Mouse (Mus musculus) telencephalon, adult 2 months (tissue): Measurements from ENCODE around the gene Cdr2l.

Source experiments
- DNase-seq: peaks from one replicate; pipeline ENCODE4 v3.0.0-alpha.2; 2011; ENCODE audit warnings: low read depth, low spot score

Cdr2l gene

GRCm38 (mm10) chr11:115406858-115407401 is 25.2 kb downstream of the Cdr2l start:
- no peak for DNase-seq

GRCm38 (mm10) chr11:115408266-115408920 is 26.7 kb downstream of the Cdr2l start:
- DNase-seq: no peak

GRCm38 (mm10) chr11:115409556-115409955 is 27.8 kb downstream of the Cdr2l start:
- no peak for DNase-seq

GRCm38 (mm10) chr11:115419531-115420237 is 38.0 kb downstream of the Cdr2l start, which contains the start of the genes Atp5h and Kctd2:
Gene Atp5h, minus strand, starts transcription at chr11:115419962.
Gene Kctd2, plus strand, starts transcription at chr11:115420128.
- peak; percentile 96 for DNase-seq

GRCm38 (mm10) chr11:115420336-115421190 is 38.8 kb downstream of the Cdr2l start:
- DNase-seq: no peak

- DNase-seq: no peak
These were observed 39.6 kb downstream of the Cdr2l start for GRCm38 (mm10) chr11:115421328-115421727.

GRCm38 (mm10) chr11:115421972-115422371 is 40.3 kb downstream of the Cdr2l start:
- no peak for DNase-seq

GRCm38 (mm10) chr11:115423091-115423490 is 41.4 kb downstream of the Cdr2l start:
- DNase-seq: no peak

- DNase-seq: no peak
These were observed 43.0 kb downstream of the Cdr2l start for GRCm38 (mm10) chr11:115424666-115425065.

- no peak for DNase-seq
These were observed 44.0 kb downstream of the Cdr2l start for GRCm38 (mm10) chr11:115425671-115426070.

- DNase-seq: peak; percentile 65
These were observed 46.0 kb downstream of the Cdr2l start for GRCm38 (mm10) chr11:115427482-115428331.

GRCm38 (mm10) chr11:115429307-115429706 is 47.6 kb downstream of the Cdr2l start:
- no peak for DNase-seq

GRCm38 (mm10) chr11:115430561-115430960 is 48.8 kb downstream of the Cdr2l start:
- DNase-seq: no peak

- DNase-seq: no peak
These were observed 51.1 kb downstream of the Cdr2l start for GRCm38 (mm10) chr11:115432814-115433213.

GRCm38 (mm10) chr11:115433342-115433741 is 51.6 kb downstream of the Cdr2l start:
- no peak for DNase-seq

GRCm38 (mm10) chr11:115435596-115436337 is 54.1 kb downstream of the Cdr2l start:
- DNase-seq: no peak

GRCm38 (mm10) chr11:115437571-115438122 is 55.9 kb downstream of the Cdr2l start:
- DNase-seq: no peak

- DNase-seq: no peak
These were observed 57.6 kb downstream of the Cdr2l start for GRCm38 (mm10) chr11:115439326-115439725.

GRCm38 (mm10) chr11:115439906-115440595 is 58.3 kb downstream of the Cdr2l start, which contains the start of gene Trim80:
Gene Trim80, plus strand, starts transcription at chr11:115440545.
- no peak for DNase-seq
